In genomic region chr10:14030458-14031035, GRCm38 (mm10) we compare ENCODE assay signal across 22 mouse cellular contexts.
DNase-seq lines count a peak whose midpoint lies in the region; ATAC-seq and TF ChIP-seq lines count a peak whose summit lies in the region.
"Had no signal": no experiment of that assay in that cellular context is flagged by ENCODE, and none has a peak within 500 bp of the region (broad histone marks: within the 10 kb centered on the region; RNA-seq: fewer than 3 reads in every experiment).

No protein-coding gene starts in this region.

- no peaks in the 10 kb centered on the region for H3K36me3 ChIP-seq in kidney, adult 2 months (ENCODE audit: control insufficient read depth, insufficient read depth, low read length)
- no peaks in the 10 kb centered on the region for H3K36me3 ChIP-seq in liver, adult 2 months (ENCODE audit: control insufficient read depth, insufficient read depth, low read length)
- no peaks in the 10 kb centered on the region for H3K36me3 ChIP-seq in liver, postnatal 0 days (replicated peaks; ENCODE audit: insufficient read depth, low read length)
- no peaks in the 10 kb centered on the region for H3K36me3 ChIP-seq in intestine, embryonic 15.5 days
- no peaks in the 10 kb centered on the region for H3K36me3 ChIP-seq in small intestine, adult 2 months (ENCODE audit: control insufficient read depth, insufficient read depth, low read length)
- H3K36me3 ChIP-seq: embryonic facial prominence, embryonic 10.5 days; G1E; heart, embryonic 15.5 days; hindbrain, embryonic 10.5 days had no signal

- no peak for TF ChIP-seq CTCF in kidney, adult 2 months (conservative IDR thresholded peaks at IDR 0.05; ENCODE audit: insufficient read depth, insufficient read length, low read depth, low read length)
- no peak for TF ChIP-seq CTCF in liver, adult 2 months (IDR thresholded peaks at IDR 0.05; ENCODE audit: low read depth, low read length)
- no peak for TF ChIP-seq CTCF in liver, postnatal 0 days (IDR thresholded peaks at IDR 0.05; ENCODE audit: low read depth)
- TF ChIP-seq CTCF in small intestine, adult 2 months (IDR thresholded peaks at IDR 0.05; ENCODE audit: extremely low read depth, insufficient read length, insufficient replicate concordance, low read depth, low read length) = no peak

- no peak overlapping the region for H3K4me2 ChIP-seq in liver, postnatal 0 days (ENCODE audit: low read depth, low read length)
- H3K4me2 ChIP-seq in intestine, embryonic 15.5 days (replicated peaks) = no peak overlapping the region; the same call in 1 of the 2 replicates
- H3K4me2 ChIP-seq: heart, embryonic 11.5 days; heart, embryonic 15.5 days; hindbrain, embryonic 14.5 days had no signal

- no peaks in the 10 kb centered on the region for H3K27me3 ChIP-seq in kidney, adult 2 months (replicated peaks; ENCODE audit: control insufficient read depth, insufficient read depth, low read length)
- H3K27me3 ChIP-seq in liver, adult 2 months (ENCODE audit: control insufficient read depth, insufficient read depth, low read length) = no peaks in the 10 kb centered on the region
- H3K27me3 ChIP-seq in liver, postnatal 0 days (ENCODE audit: insufficient read depth, low read length) = no peaks in the 10 kb centered on the region
- no peaks in the 10 kb centered on the region for H3K27me3 ChIP-seq in intestine, embryonic 15.5 days (replicated peaks)
- no peaks in the 10 kb centered on the region for H3K27me3 ChIP-seq in small intestine, adult 2 months (ENCODE audit: control insufficient read depth, insufficient read depth, low read length)
- H3K27me3 ChIP-seq: heart, embryonic 15.5 days had no signal

- H3K9me3 ChIP-seq in liver, postnatal 0 days (ENCODE audit: low read length) = no peaks in the 10 kb centered on the region
- H3K9me3 ChIP-seq in intestine, embryonic 15.5 days = no peaks in the 10 kb centered on the region
- H3K9me3 ChIP-seq: embryonic facial prominence, embryonic 10.5 days; G1E; heart, embryonic 15.5 days; hindbrain, embryonic 10.5 days had no signal

- peaks cover 8% of the 10 kb centered on the region; the same call in 1 of the 2 replicates for H3K79me2 ChIP-seq in liver, adult 2 months (ENCODE audit: control insufficient read depth, insufficient read depth, low read length)

- no peak overlapping the region for H3K27ac ChIP-seq in kidney, adult 2 months (ENCODE audit: insufficient read depth, low read depth, low read length)
- 0 out of 2 replicates have a peak overlapping the region, but pooled peaks have one; percentile 14 for H3K27ac ChIP-seq in liver, adult 2 months (replicated peaks; ENCODE audit: insufficient read depth, low read depth, low read length)
- no peak overlapping the region for H3K27ac ChIP-seq in liver, postnatal 0 days (ENCODE audit: low read depth)
- no peak overlapping the region for H3K27ac ChIP-seq in intestine, embryonic 15.5 days
- H3K27ac ChIP-seq in small intestine, adult 2 months (ENCODE audit: insufficient read depth, low read depth, low read length) = peak overlapping the region; percentile 38; the same call in 1 of the 2 replicates
- H3K27ac ChIP-seq: embryonic facial prominence, embryonic 10.5 days; heart, adult 2 months; heart, embryonic 15.5 days; hindbrain, embryonic 10.5 days; hindbrain, embryonic 14.5 days had no signal

- no peak for TF ChIP-seq POLR2A in kidney, adult 2 months (IDR thresholded peaks at IDR 0.05; ENCODE audit: low read depth, low read length)
- no peak for TF ChIP-seq POLR2A in liver, adult 2 months (IDR thresholded peaks at IDR 0.05; ENCODE audit: extremely low read depth, insufficient read depth, low read length)
- no peak for TF ChIP-seq POLR2A in small intestine, adult 2 months (IDR thresholded peaks at IDR 0.05; ENCODE audit: low read depth, low read length)

- WGBS in kidney, adult 2 months = 54% methylated on average over 14 of the region's 14 CpGs
- 38% methylated on average over 14 of the region's 14 CpGs for WGBS in liver, adult 2 months
- WGBS in liver, postnatal 0 days (ENCODE audit: insufficient replicate concordance) = 73% methylated on average over 14 of the region's 14 CpGs
- WGBS in intestine, embryonic 15.5 days = 62% methylated on average over 14 of the region's 14 CpGs
- 30% methylated on average over 14 of the region's 14 CpGs for WGBS in small intestine, adult 2 months

- no peak for TF ChIP-seq EP300 in liver, postnatal 0 days (IDR thresholded peaks at IDR 0.05; ENCODE audit: low read depth)

- H3K9ac ChIP-seq in liver, adult 2 months (ENCODE audit: low read depth, low read length) = no peak overlapping the region
- no peak overlapping the region for H3K9ac ChIP-seq in liver, postnatal 0 days (replicated peaks)
- H3K9ac ChIP-seq in intestine, embryonic 15.5 days = no peak overlapping the region
- H3K9ac ChIP-seq: heart, embryonic 15.5 days; hindbrain, embryonic 14.5 days had no signal

- no peak overlapping the region for H3K4me3 ChIP-seq in kidney, adult 2 months (ENCODE audit: insufficient read depth, low read depth, low read length)
- H3K4me3 ChIP-seq in liver, adult 2 months (ENCODE audit: insufficient read depth, low read depth, low read length) = no peak overlapping the region
- no peak overlapping the region for H3K4me3 ChIP-seq in liver, postnatal 0 days (ENCODE audit: low read depth, low read length)
- H3K4me3 ChIP-seq in intestine, embryonic 15.5 days (replicated peaks) = no peak overlapping the region
- H3K4me3 ChIP-seq in small intestine, adult 2 months (ENCODE audit: low read depth, low read length) = no peak overlapping the region
- H3K4me3 ChIP-seq: embryonic facial prominence, embryonic 10.5 days; heart, adult 2 months; heart, embryonic 15.5 days; hindbrain, embryonic 10.5 days had no signal

- DNase-seq in kidney, adult 2 months = peak; percentile 39
- no peak for DNase-seq in kidney, adult 8-10 months
- DNase-seq in liver, adult 2 months (ENCODE audit: extremely low read depth, low read depth, low spot score) = peak; percentile 83
- DNase-seq in liver, postnatal 0 days = no peak
- DNase-seq in thymus, postnatal 14 days = no peak
- DNase-seq in lung, postnatal 25 days (ENCODE audit: low spot score) = no peak
- DNase-seq: adrenal gland, postnatal 14 days; B cell, adult 2 months; cerebellum, adult 11-12 months; cerebellum, adult 9-10 months; heart, adult 2 months; heart, postnatal 14 days had no signal

- H3K4me1 ChIP-seq in kidney, adult 2 months (ENCODE audit: control insufficient read depth, insufficient read depth, low read length) = peaks cover 5% of the 10 kb centered on the region
- H3K4me1 ChIP-seq in liver, adult 2 months (ENCODE audit: control insufficient read depth, insufficient read depth, low read length) = peaks cover 9% of the 10 kb centered on the region
- no peaks in the 10 kb centered on the region for H3K4me1 ChIP-seq in liver, postnatal 0 days (ENCODE audit: insufficient read depth)
- no peaks in the 10 kb centered on the region for H3K4me1 ChIP-seq in intestine, embryonic 15.5 days (replicated peaks)
- peaks cover 8% of the 10 kb centered on the region; the same call in 1 of the 2 replicates for H3K4me1 ChIP-seq in small intestine, adult 2 months (ENCODE audit: control insufficient read depth, insufficient read depth, insufficient read length, low read length)
- H3K4me1 ChIP-seq: embryonic facial prominence, embryonic 10.5 days had no signal

- ATAC-seq in liver, postnatal 0 days = no peak
- ATAC-seq in intestine, embryonic 15.5 days = peak; percentile 63
- ATAC-seq: CD4-positive, CD25-positive, alpha-beta regulatory T cell, adult 4 months; forebrain, embryonic 14.5 days had no signal

Comparison
In these comparisons a context has a peak if more than half of its experiments do, and no peak if none do; other contexts are left out.
1. DNase-seq: peak in kidney, adult 2 months (single experiment) and liver, adult 2 months (single experiment); none in kidney, adult 8-10 months (0 of 2), liver, postnatal 0 days (single experiment), thymus, postnatal 14 days (single experiment) and lung, postnatal 25 days (single experiment).
2. H3K27ac ChIP-seq: peak in liver, adult 2 months (single experiment) and small intestine, adult 2 months (single experiment); none in kidney, adult 2 months (single experiment), liver, postnatal 0 days (single experiment) and intestine, embryonic 15.5 days (single experiment).